Mouse (Mus musculus): ENCODE measurements around the gene Neu1. TPM values are rescaled to one million over a fixed set of nuclear protein-coding genes. Genes with fewer than 3 reads are reported as not detected.
"Not testable (repeated sequence)": the region's sequence is repeated elsewhere in the genome, so short reads cannot be mapped to it uniquely, and the experiment has no call there.

The Neu1 gene
- polyA plus RNA-seq, 1 experiment from 2014 or later, result 16.0 TPM

GRCm38 (mm10) chr17:34960702-34961493 lies 29.8 kb downstream of the Neu1 start:
- Histone ChIP-seq H3K27ac (ENCODE audit: low read depth, low read length) (no peak overlapping the region), H3K27me3 (ENCODE audit: control insufficient read depth, insufficient read depth, low read length) (peaks cover 3% of the 10 kb centered on the region; the same call in 1 of the 2 replicates), H3K4me2 (no peak overlapping the region), H3K4me3 (ENCODE audit: low read depth, low read length) (no peak overlapping the region), H3K4me1 (ENCODE audit: control insufficient read depth, insufficient read depth, low read length) (peaks cover 7% of the 10 kb centered on the region; the same call in 1 of the 2 replicates), H3K9me3 (replicated peaks; ENCODE audit: control insufficient read depth, low read length) (no peaks in the 10 kb centered on the region), H3K9ac (ENCODE audit: low read depth, low read length) (no peak overlapping the region), H3K36me3 (ENCODE audit: control insufficient read depth, insufficient read depth, low read length) (no peaks in the 10 kb centered on the region)
- ATAC-seq (replicated peaks; ENCODE audit: insufficient number of reproducible peaks, low FRiP score, low TSS enrichment), result no peak

- H3K27ac ChIP-seq (ENCODE audit: low read depth, low read length), result no peak overlapping the region
- no peak overlapping the region for H3K4me2 ChIP-seq
- H3K27me3 ChIP-seq (ENCODE audit: control insufficient read depth, insufficient read depth, low read length), result no peaks in the 10 kb centered on the region
- no peak for ATAC-seq (replicated peaks; ENCODE audit: insufficient number of reproducible peaks, low FRiP score, low TSS enrichment)
- H3K36me3 ChIP-seq (ENCODE audit: control insufficient read depth, insufficient read depth, low read length), result no peaks in the 10 kb centered on the region
- WGBS (ENCODE audit: insufficient replicate concordance), result 39% methylated on average over 3 of the region's 3 CpGs
- no peaks in the 10 kb centered on the region for H3K9me3 ChIP-seq (replicated peaks; ENCODE audit: control insufficient read depth, low read length)
- peaks cover 7% of the 10 kb centered on the region; the same call in 1 of the 2 replicates for H3K4me1 ChIP-seq (ENCODE audit: control insufficient read depth, insufficient read depth, low read length)
- no peak overlapping the region for H3K4me3 ChIP-seq (ENCODE audit: low read depth, low read length)
- 0 out of 2 replicates have a peak overlapping the region, but pooled peaks have one; percentile 22 for H3K9ac ChIP-seq (ENCODE audit: low read depth, low read length)
These were observed 31.1 kb downstream of the Neu1 start for GRCm38 (mm10) chr17:34962125-34962524.

GRCm38 (mm10) chr17:34962841-34963240 lies 31.8 kb downstream of the Neu1 start:
- no peak overlapping the region for H3K4me3 ChIP-seq (ENCODE audit: low read depth, low read length)
- no peak overlapping the region for H3K27ac ChIP-seq (ENCODE audit: low read depth, low read length)
- H3K9me3 ChIP-seq (replicated peaks; ENCODE audit: control insufficient read depth, low read length), result no peaks in the 10 kb centered on the region
- WGBS (ENCODE audit: insufficient replicate concordance), result 64% methylated on average over 1 of the region's 1 CpGs
- no peak overlapping the region for H3K4me2 ChIP-seq
- peaks cover 7% of the 10 kb centered on the region; the same call in 1 of the 2 replicates for H3K4me1 ChIP-seq (ENCODE audit: control insufficient read depth, insufficient read depth, low read length)
- no peak for ATAC-seq (replicated peaks; ENCODE audit: insufficient number of reproducible peaks, low FRiP score, low TSS enrichment)
- no peaks in the 10 kb centered on the region for H3K36me3 ChIP-seq (ENCODE audit: control insufficient read depth, insufficient read depth, low read length)
- peaks cover 4% of the 10 kb centered on the region; the same call in 1 of the 2 replicates for H3K27me3 ChIP-seq (ENCODE audit: control insufficient read depth, insufficient read depth, low read length)
- no peak overlapping the region for H3K9ac ChIP-seq (ENCODE audit: low read depth, low read length)

GRCm38 (mm10) chr17:34964640-34965049 lies 33.6 kb downstream of the Neu1 start:
- H3K9ac ChIP-seq (ENCODE audit: low read depth, low read length), result no peak overlapping the region
- no peaks in the 10 kb centered on the region for H3K9me3 ChIP-seq (replicated peaks; ENCODE audit: control insufficient read depth, low read length)
- no peak overlapping the region for H3K4me2 ChIP-seq
- no peak overlapping the region for H3K4me3 ChIP-seq (ENCODE audit: low read depth, low read length)
- ATAC-seq (replicated peaks; ENCODE audit: insufficient number of reproducible peaks, low FRiP score, low TSS enrichment), result no peak
- H3K4me1 ChIP-seq (ENCODE audit: control insufficient read depth, insufficient read depth, low read length), result peaks cover 7% of the 10 kb centered on the region; the same call in 1 of the 2 replicates
- H3K36me3 ChIP-seq (ENCODE audit: control insufficient read depth, insufficient read depth, low read length), result no peaks in the 10 kb centered on the region
- 14% methylated on average over 1 of the region's 1 CpGs for WGBS (ENCODE audit: insufficient replicate concordance)
- H3K27me3 ChIP-seq (ENCODE audit: control insufficient read depth, insufficient read depth, low read length), result peaks cover 21% of the 10 kb centered on the region
- no peak overlapping the region for H3K27ac ChIP-seq (ENCODE audit: low read depth, low read length)

- H3K9me3 ChIP-seq (replicated peaks; ENCODE audit: control insufficient read depth, low read length), result no peaks in the 10 kb centered on the region
- H3K36me3 ChIP-seq (ENCODE audit: control insufficient read depth, insufficient read depth, low read length), result no peaks in the 10 kb centered on the region
- ATAC-seq (replicated peaks; ENCODE audit: insufficient number of reproducible peaks, low FRiP score, low TSS enrichment), result no peak
- H3K27me3 ChIP-seq (ENCODE audit: control insufficient read depth, insufficient read depth, low read length), result peaks cover 24% of the 10 kb centered on the region
- no peak overlapping the region for H3K4me2 ChIP-seq
- no peaks in the 10 kb centered on the region for H3K4me1 ChIP-seq (ENCODE audit: control insufficient read depth, insufficient read depth, low read length)
- H3K4me3 ChIP-seq (ENCODE audit: low read depth, low read length), result no peak overlapping the region
- H3K27ac ChIP-seq (ENCODE audit: low read depth, low read length), result no peak overlapping the region
- 61% methylated on average over 5 of the region's 5 CpGs for WGBS (ENCODE audit: insufficient replicate concordance)
- no peak overlapping the region for H3K9ac ChIP-seq (ENCODE audit: low read depth, low read length)
These were observed 34.6 kb downstream of the Neu1 start for GRCm38 (mm10) chr17:34965627-34966026.

- WGBS (ENCODE audit: insufficient replicate concordance), result 62% methylated on average over 6 of the region's 11 CpGs
- H3K9ac ChIP-seq (ENCODE audit: low read depth, low read length), result not testable (repeated sequence)
These were observed 38.8 kb downstream of the Neu1 start, which contains the start of gene Gm20481 for GRCm38 (mm10) chr17:34969822-34970221. Gene Gm20481, plus strand, starts transcription at chr17:34969912.

GRCm38 (mm10) chr17:34970850-34971249 lies 39.8 kb downstream of the Neu1 start:
- 34% methylated on average over 19 of the region's 37 CpGs for WGBS (ENCODE audit: insufficient replicate concordance)
- ATAC-seq (replicated peaks; ENCODE audit: insufficient number of reproducible peaks, low FRiP score, low TSS enrichment); H3K4me3 ChIP-seq (ENCODE audit: low read depth, low read length); H3K36me3 ChIP-seq (ENCODE audit: control insufficient read depth, insufficient read depth, low read length); H3K27ac ChIP-seq (ENCODE audit: low read depth, low read length); H3K9me3 ChIP-seq (replicated peaks; ENCODE audit: control insufficient read depth, low read length); H3K4me2 ChIP-seq; H3K9ac ChIP-seq (ENCODE audit: low read depth, low read length); H3K4me1 ChIP-seq (ENCODE audit: control insufficient read depth, insufficient read depth, low read length): not testable (repeated sequence)
- H3K27me3 ChIP-seq (ENCODE audit: control insufficient read depth, insufficient read depth, low read length), result peaks cover 24% of the 10 kb centered on the region

More at GRCm38 (mm10) chr17:34969822-34970221, 38.8 kb downstream of the Neu1 start, which contains the start of gene Gm20481:
- H3K36me3 ChIP-seq (ENCODE audit: control insufficient read depth, insufficient read depth, low read length); H3K9me3 ChIP-seq (replicated peaks; ENCODE audit: control insufficient read depth, low read length); H3K27ac ChIP-seq (ENCODE audit: low read depth, low read length); H3K4me2 ChIP-seq; H3K4me1 ChIP-seq (ENCODE audit: control insufficient read depth, insufficient read depth, low read length); H3K4me3 ChIP-seq (ENCODE audit: low read depth, low read length); ATAC-seq (replicated peaks; ENCODE audit: insufficient number of reproducible peaks, low FRiP score, low TSS enrichment): not testable (repeated sequence)
- H3K27me3 ChIP-seq (ENCODE audit: control insufficient read depth, insufficient read depth, low read length), result peaks cover 24% of the 10 kb centered on the region

- not testable (repeated sequence) for ATAC-seq (replicated peaks; ENCODE audit: insufficient number of reproducible peaks, low FRiP score, low TSS enrichment); H3K9ac ChIP-seq (ENCODE audit: low read depth, low read length); H3K27ac ChIP-seq (ENCODE audit: low read depth, low read length); H3K9me3 ChIP-seq (replicated peaks; ENCODE audit: control insufficient read depth, low read length); H3K4me1 ChIP-seq (ENCODE audit: control insufficient read depth, insufficient read depth, low read length); H3K36me3 ChIP-seq (ENCODE audit: control insufficient read depth, insufficient read depth, low read length)
- under 1% methylated on average over 17 of the region's 43 CpGs for WGBS (ENCODE audit: insufficient replicate concordance)
- Histone ChIP-seq H3K27me3 (ENCODE audit: control insufficient read depth, insufficient read depth, low read length) (peaks cover 24% of the 10 kb centered on the region), H3K4me2 (peak overlapping the region; percentile 86), H3K4me3 (ENCODE audit: low read depth, low read length) (peak overlapping the region; percentile 45)
These were observed 40.6 kb downstream of the Neu1 start for GRCm38 (mm10) chr17:34971694-34972068.

Measured in heart, embryonic 11.5 days (tissue).